Mouse (Mus musculus): ENCODE results near the gene Nap1l4. TPM values are rescaled to one million over a fixed set of nuclear protein-coding genes. Genes with fewer than 3 reads are reported as not detected.

Nap1l4 gene
- polyA plus RNA-seq, 1 experiment from 2014 or later, result 318 TPM

- 87% methylated on average over 3 of the region's 3 CpGs for WGBS
Measured at GRCm38 (mm10) chr7:143510593-143511334, 38.1 kb downstream of the Nap1l4 start.

GRCm38 (mm10) chr7:143509566-143509965 lies 39.3 kb downstream of the Nap1l4 start:
- Histone ChIP-seq H3K4me1 (peaks cover 9% of the 10 kb centered on the region; the same call in 1 of the 2 replicates), H3K27me3 (ENCODE audit: insufficient read depth, poor library complexity, severe bottlenecking) (peaks cover 8% of the 10 kb centered on the region), H3K27ac (0 out of 2 replicates have a peak overlapping the region, but pooled peaks have one; percentile 16), H3K9me3 (no peaks in the 10 kb centered on the region), H3K36me3 (peaks cover 26% of the 10 kb centered on the region), H3K4me3 (no peak overlapping the region)
- WGBS, result 68% methylated on average over 1 of the region's 1 CpGs
- DNase-seq (ENCODE audit: low spot score), result no peak

More at GRCm38 (mm10) chr7:143510593-143511334, 38.1 kb downstream of the Nap1l4 start:
- Histone ChIP-seq H3K27me3 (ENCODE audit: insufficient read depth, poor library complexity, severe bottlenecking) (no peaks in the 10 kb centered on the region), H3K4me1 (peaks cover 9% of the 10 kb centered on the region; the same call in 1 of the 2 replicates), H3K36me3 (peaks cover 38% of the 10 kb centered on the region), H3K27ac (no peak overlapping the region), H3K4me3 (no peak overlapping the region), H3K9me3 (no peaks in the 10 kb centered on the region)
- no peak for DNase-seq (ENCODE audit: low spot score)

GRCm38 (mm10) chr7:143506675-143507074 lies 42.2 kb downstream of the Nap1l4 start:
- peaks cover 20% of the 10 kb centered on the region for H3K4me1 ChIP-seq
- no peak for DNase-seq (ENCODE audit: low spot score)
- H3K27ac ChIP-seq, result no peak overlapping the region
- WGBS, result 24% methylated on average over 7 of the region's 7 CpGs
- H3K36me3 ChIP-seq, result no peaks in the 10 kb centered on the region
- H3K27me3 ChIP-seq (ENCODE audit: insufficient read depth, poor library complexity, severe bottlenecking), result peaks cover 37% of the 10 kb centered on the region
- no peak overlapping the region for H3K4me3 ChIP-seq
- no peaks in the 10 kb centered on the region for H3K9me3 ChIP-seq

- no peak overlapping the region for H3K4me3 ChIP-seq
- H3K27me3 ChIP-seq (ENCODE audit: insufficient read depth, poor library complexity, severe bottlenecking), result peaks cover 41% of the 10 kb centered on the region
- H3K9me3 ChIP-seq, result no peaks in the 10 kb centered on the region
- H3K4me1 ChIP-seq, result peaks cover 24% of the 10 kb centered on the region
- WGBS, result 61% methylated on average over 7 of the region's 7 CpGs
- no peak for DNase-seq (ENCODE audit: low spot score)
- H3K27ac ChIP-seq, result no peak overlapping the region
- no peaks in the 10 kb centered on the region for H3K36me3 ChIP-seq
Measured at GRCm38 (mm10) chr7:143506271-143506670, 42.6 kb downstream of the Nap1l4 start.

- H3K27me3 ChIP-seq (ENCODE audit: insufficient read depth, poor library complexity, severe bottlenecking), result peaks cover 46% of the 10 kb centered on the region
- WGBS, result 27% methylated on average over 11 of the region's 11 CpGs
- H3K27ac ChIP-seq, result no peak overlapping the region
- no peaks in the 10 kb centered on the region for H3K36me3 ChIP-seq
- no peak for DNase-seq (ENCODE audit: low spot score)
- H3K9me3 ChIP-seq, result no peaks in the 10 kb centered on the region
- H3K4me1 ChIP-seq, result peaks cover 26% of the 10 kb centered on the region
- H3K4me3 ChIP-seq, result no peak overlapping the region
Measured at GRCm38 (mm10) chr7:143505823-143506222, 43.1 kb downstream of the Nap1l4 start.

- 89% methylated on average over 2 of the region's 2 CpGs for WGBS
- no peaks in the 10 kb centered on the region for H3K36me3 ChIP-seq
- peaks cover 50% of the 10 kb centered on the region for H3K27me3 ChIP-seq (ENCODE audit: insufficient read depth, poor library complexity, severe bottlenecking)
- no peak for DNase-seq (ENCODE audit: low spot score)
- no peak overlapping the region for H3K4me3 ChIP-seq
- no peak overlapping the region for H3K27ac ChIP-seq
- H3K9me3 ChIP-seq, result no peaks in the 10 kb centered on the region
- peaks cover 30% of the 10 kb centered on the region for H3K4me1 ChIP-seq
Measured at GRCm38 (mm10) chr7:143505411-143505810, 43.5 kb downstream of the Nap1l4 start.

- 88% methylated on average over 6 of the region's 6 CpGs for WGBS
- no peak for DNase-seq (ENCODE audit: low spot score)
Measured at GRCm38 (mm10) chr7:143503926-143504325, 45.0 kb downstream of the Nap1l4 start.

GRCm38 (mm10) chr7:143502418-143503200 lies 46.3 kb downstream of the Nap1l4 start, which contains the start of gene Phlda2:
TSS of gene Phlda2 (minus strand) at chr7:143503150.
- Histone ChIP-seq H3K27me3 (ENCODE audit: insufficient read depth, poor library complexity, severe bottlenecking) (peaks cover 78% of the 10 kb centered on the region), H3K27ac (peak within 1 kb of the TSS; percentile 29; the same call in 1 of the 2 replicates), H3K36me3 (no peaks in the 10 kb centered on the region), H3K4me1 (peaks cover 23% of the 10 kb centered on the region), H3K4me3 (peak within 1 kb of the TSS; percentile 61), H3K9me3 (no peaks in the 10 kb centered on the region)
- DNase-seq (ENCODE audit: low spot score), result no peak
- 3% methylated on average over 51 of the region's 51 CpGs for WGBS

More at GRCm38 (mm10) chr7:143503926-143504325, 45.0 kb downstream of the Nap1l4 start:
- Histone ChIP-seq H3K27ac (no peak overlapping the region), H3K36me3 (no peaks in the 10 kb centered on the region), H3K4me3 (no peak overlapping the region), H3K4me1 (peaks cover 23% of the 10 kb centered on the region), H3K9me3 (no peaks in the 10 kb centered on the region), H3K27me3 (ENCODE audit: insufficient read depth, poor library complexity, severe bottlenecking) (peaks cover 65% of the 10 kb centered on the region)

GRCm38 (mm10) chr7:143501643-143502417 lies 47.1 kb downstream of the Nap1l4 start:
- Histone ChIP-seq H3K27me3 (ENCODE audit: insufficient read depth, poor library complexity, severe bottlenecking) (peaks cover 84% of the 10 kb centered on the region), H3K27ac (peak overlapping the region; percentile 29; the same call in 1 of the 2 replicates), H3K4me3 (peak overlapping the region; percentile 61), H3K36me3 (no peaks in the 10 kb centered on the region), H3K4me1 (peaks cover 23% of the 10 kb centered on the region), H3K9me3 (no peaks in the 10 kb centered on the region)
- no peak for DNase-seq (ENCODE audit: low spot score)
- 4% methylated on average over 55 of the region's 55 CpGs for WGBS

GRCm38 (mm10) chr7:143500912-143501311 lies 48.0 kb downstream of the Nap1l4 start:
- Histone ChIP-seq H3K4me1 (peaks cover 25% of the 10 kb centered on the region), H3K27me3 (ENCODE audit: insufficient read depth, poor library complexity, severe bottlenecking) (peaks cover 86% of the 10 kb centered on the region), H3K9me3 (no peaks in the 10 kb centered on the region), H3K4me3 (no peak overlapping the region), H3K36me3 (no peaks in the 10 kb centered on the region), H3K27ac (no peak overlapping the region)
- WGBS, result 33% methylated on average over 2 of the region's 2 CpGs
- no peak for DNase-seq (ENCODE audit: low spot score)

- peaks cover 70% of the 10 kb centered on the region for H3K27me3 ChIP-seq (ENCODE audit: insufficient read depth, poor library complexity, severe bottlenecking)
- H3K4me1 ChIP-seq, result peaks cover 26% of the 10 kb centered on the region
- H3K27ac ChIP-seq, result no peak overlapping the region
- 86% methylated on average over 4 of the region's 4 CpGs for WGBS
- H3K9me3 ChIP-seq, result no peaks in the 10 kb centered on the region
- H3K36me3 ChIP-seq, result no peaks in the 10 kb centered on the region
- DNase-seq (ENCODE audit: low spot score), result no peak
- no peak overlapping the region for H3K4me3 ChIP-seq
Measured at GRCm38 (mm10) chr7:143498584-143498983, 50.3 kb downstream of the Nap1l4 start.

GRCm38 (mm10) chr7:143495104-143495961 lies 53.6 kb downstream of the Nap1l4 start:
- H3K27ac ChIP-seq, result no peak overlapping the region
- DNase-seq (ENCODE audit: low spot score), result no peak
- H3K4me1 ChIP-seq, result peaks cover 5% of the 10 kb centered on the region; the same call in 1 of the 2 replicates
- no peaks in the 10 kb centered on the region for H3K9me3 ChIP-seq
- WGBS, result 67% methylated on average over 8 of the region's 8 CpGs
- H3K4me3 ChIP-seq, result no peak overlapping the region
- H3K27me3 ChIP-seq (ENCODE audit: insufficient read depth, poor library complexity, severe bottlenecking), result peaks cover 69% of the 10 kb centered on the region
- no peaks in the 10 kb centered on the region for H3K36me3 ChIP-seq
